Mouse (Mus musculus) left cerebral cortex, postnatal 25 days (tissue): ENCODE measurements at regions not wholly inside any gene's neighbourhood (a gene's known extent, or its start where the extent isn't known, plus 50 kb on each side); places are given as distances from the start of the nearest gene placed in this dataset.

Experiments used
- DNase-seq, 2 experiments: peaks; one replicate each; pipeline ENCODE4 v3.0.0; 2022; ENCODE audit warnings: low spot score in 2 of 2, mixed read lengths in 1 of 2
- intact Hi-C: fragments of 180-260 bp; cut with DNase I; formaldehyde crosslinking; loops from one replicate; pipeline ENCODE4 v1.15.1; 2025

DNA sequence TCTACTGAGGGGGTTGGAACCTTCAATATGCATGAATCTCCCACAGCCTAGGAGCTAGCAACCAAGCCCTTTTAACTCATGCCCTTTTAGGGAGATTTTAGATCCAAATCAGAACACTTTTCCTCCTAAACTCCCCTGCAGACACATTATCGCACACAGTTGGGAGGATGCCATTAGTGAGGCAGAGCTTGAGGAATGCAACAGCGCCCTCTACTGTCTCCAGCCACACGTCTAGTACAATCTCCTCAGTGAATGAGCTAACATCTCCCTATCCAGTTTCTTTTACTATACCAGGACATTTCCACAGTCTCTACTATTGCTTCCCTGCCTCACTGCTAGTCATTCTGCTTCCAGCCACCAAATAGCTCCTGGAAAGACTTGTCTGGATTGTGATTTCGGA, 59.3 kb downstream of the 1700080O16Rik start:
- DNase-seq = peak; percentile 71 to 74
- intact Hi-C loops = loop anchor here (10.0 kb wide), 1 partner anchor 462 kb away; no protein-coding TSS in a partner anchor

DNA sequence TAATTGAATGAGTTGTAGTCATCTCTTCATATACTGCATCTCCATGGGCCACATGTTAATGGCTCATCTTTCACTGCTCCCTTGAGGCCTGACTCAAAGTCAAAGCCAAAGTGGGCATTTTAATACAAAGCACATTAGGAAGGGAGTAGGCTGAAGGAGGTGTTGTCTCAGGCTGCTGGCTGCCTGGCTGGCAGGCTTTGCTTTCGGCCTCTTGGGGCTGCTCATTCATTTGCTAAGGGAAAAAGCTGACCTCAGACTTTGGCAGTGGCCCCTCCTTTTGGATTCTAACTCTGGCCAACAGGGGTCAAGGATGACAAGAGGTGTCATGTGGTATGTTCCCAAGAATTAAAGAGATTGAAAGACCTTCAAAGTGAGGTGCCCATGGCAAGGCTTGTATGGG, 61.0 kb downstream of the 1700080O16Rik start:
- intact Hi-C loops = loop anchor here (10.0 kb wide), 1 partner anchor 463 kb away; no protein-coding TSS in a partner anchor
- DNase-seq = no peak

DNA sequence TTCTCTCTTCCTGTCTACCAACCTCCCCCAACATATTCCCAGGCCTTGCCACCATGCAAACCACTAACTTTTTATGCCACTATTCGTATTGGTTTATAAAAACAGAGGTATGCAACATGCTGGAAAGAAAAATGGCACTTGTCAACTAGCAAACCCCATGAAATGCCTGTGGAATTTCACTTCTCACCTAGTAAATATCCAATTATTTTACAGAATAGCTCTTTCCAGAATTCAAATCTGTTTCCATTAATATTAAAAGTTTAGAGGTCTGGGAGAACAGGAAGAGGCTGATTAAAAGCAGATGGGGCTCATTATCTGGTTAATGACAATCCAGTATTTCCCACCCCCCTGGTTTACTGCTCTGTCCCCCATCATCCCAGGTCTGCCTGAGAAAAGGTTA, 62.0 kb downstream of the 1700080O16Rik start:
- intact Hi-C loops = loop anchor here (10.0 kb wide), 1 partner anchor 464 kb away; no protein-coding TSS in a partner anchor
- DNase-seq = no peak

DNA sequence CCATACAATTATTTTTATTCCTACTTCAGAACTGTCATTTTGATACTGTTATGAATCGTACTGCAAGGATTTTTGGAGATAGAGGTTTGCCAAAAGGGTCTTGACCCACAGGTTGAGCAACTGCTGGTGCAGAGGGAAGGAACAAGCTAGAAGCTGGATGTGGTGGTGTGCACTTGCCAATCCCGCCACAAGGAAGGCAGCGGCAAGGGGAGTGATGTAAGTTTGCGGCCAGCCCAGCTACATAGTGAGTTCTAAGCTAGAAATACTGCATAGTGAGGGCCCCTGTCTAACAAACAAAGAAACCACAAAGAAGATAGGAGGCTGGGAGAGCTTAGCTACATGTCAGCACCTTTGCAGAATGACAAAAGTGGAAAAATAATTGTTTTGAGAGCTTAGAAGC, 74.1 kb downstream of the 1700080O16Rik start:
- intact Hi-C loops = no loop called here

DNA sequence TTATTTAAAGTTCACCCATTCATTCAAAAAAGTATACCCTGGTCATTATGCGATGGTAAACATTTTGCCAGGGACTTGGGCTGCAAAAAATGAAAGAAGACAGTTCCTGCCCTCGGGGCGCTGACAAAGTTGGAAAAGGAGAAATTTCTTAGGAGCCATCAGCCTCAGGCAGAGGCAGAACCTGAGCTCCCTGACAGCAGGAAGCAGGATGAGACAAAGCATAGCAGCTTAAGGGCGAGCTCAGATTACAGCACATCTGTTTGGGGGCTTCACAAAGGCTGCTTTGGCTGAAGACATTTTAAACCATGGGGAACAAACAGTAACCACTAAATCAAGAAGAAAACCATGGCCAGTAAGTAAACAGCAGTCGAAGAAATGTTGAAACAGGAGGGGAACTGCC, 75.5 kb downstream of the 1700080O16Rik start:
- intact Hi-C loops = no loop called here
- DNase-seq = no peak

More for the DNA sequence above, 74.1 kb downstream of the 1700080O16Rik start:
- DNase-seq = no peak

DNA sequence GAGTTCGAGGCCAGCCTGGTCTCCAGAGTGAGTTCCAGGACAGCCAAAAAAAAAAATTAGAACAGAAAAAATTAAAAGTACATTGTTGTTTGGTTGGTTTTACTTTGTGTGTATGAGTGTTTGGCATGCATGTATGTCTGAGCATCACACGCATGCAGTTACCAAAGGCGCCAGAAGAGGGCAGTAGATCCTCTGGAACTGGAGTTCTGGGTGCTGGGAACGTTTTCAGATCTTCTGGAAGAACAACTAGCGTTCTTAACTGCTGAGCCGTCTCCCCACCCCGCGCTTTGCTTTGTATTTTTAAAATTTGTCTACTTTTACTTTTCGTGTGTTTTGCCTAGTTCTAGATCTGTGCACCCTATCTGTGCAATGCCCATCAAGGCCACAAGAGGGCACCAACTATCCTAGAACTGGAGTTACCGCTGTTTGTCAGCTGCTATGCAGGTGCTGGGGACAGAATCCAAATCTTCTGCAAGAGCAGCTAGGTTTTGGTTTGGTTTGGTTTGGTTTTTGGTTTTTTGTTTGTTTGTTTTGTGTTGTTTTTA, 76.9 kb downstream of the 1700080O16Rik start:
- intact Hi-C loops = no loop called here
- DNase-seq = no peak

DNA sequence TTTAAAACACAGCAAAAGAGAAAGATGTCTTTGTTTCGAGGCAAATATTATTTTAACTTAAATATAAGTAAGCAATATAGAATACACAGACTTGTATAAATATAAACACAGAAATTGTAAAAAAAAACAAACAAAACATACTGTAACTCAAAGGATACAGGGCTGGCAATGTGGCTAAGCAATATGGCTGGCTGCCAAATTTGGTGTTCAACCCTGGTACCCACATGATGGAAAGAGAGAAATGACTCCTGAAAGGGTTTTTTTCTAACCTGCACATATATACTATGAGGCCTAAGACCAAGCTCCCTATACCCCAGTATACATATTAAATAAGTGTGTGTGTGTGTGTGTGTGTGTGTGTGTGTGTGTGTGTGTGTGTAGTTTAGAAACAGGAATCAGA, 79.9 kb downstream of the 1700080O16Rik start:
- no peak for DNase-seq
- intact Hi-C loops = no loop called here

DNA sequence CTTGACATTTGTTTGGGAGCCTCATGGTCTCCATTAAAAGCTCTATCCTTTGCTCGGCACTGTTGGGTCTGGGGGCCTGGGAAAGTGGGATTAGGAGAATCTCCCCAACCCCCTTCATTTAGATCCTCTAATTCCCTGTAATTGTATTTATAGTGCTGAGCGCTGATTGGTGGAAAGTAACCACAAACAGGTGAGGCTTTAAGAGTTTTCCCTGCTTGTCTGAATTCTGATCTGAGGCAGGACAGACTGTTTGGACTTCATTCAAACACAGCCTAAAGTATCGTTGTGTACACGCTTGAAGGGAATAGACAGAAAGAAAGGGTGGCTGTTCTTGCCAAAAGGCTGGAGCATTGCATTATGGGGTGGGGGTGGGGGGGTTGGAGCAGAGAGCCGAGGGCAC, 85.1 kb upstream of the Usp26 start:
- intact Hi-C loops = no loop called here
- no peak for DNase-seq
